Mouse (Mus musculus) erythroblast, embryonic 14.5 days (primary cell): ENCODE measurements around the gene Ldlr. TPM values are rescaled to one million over a fixed set of nuclear protein-coding genes. Genes with fewer than 3 reads are reported as not detected.

ENCODE experiments used
- H3K27me3 ChIP-seq: 2 replicates; pipeline ENCODE4 v1.6.1; 2012; ENCODE audit warnings: inconsistent platforms; ENCODE audit not compliant: control insufficient read depth
- H3K36me3 ChIP-seq: 2 replicates; pipeline ENCODE4 v1.6.1; 2012; ENCODE audit warnings: mild to moderate bottlenecking, inconsistent platforms; ENCODE audit not compliant: control insufficient read depth
- H3K4me1 ChIP-seq: 2 replicates; pipeline ENCODE4 v1.6.1; 2012; ENCODE audit warnings: inconsistent platforms; ENCODE audit not compliant: control insufficient read depth
- H3K4me3 ChIP-seq: replicated peaks from 2 replicates; pipeline ENCODE3; 2012; ENCODE audit warnings: moderate library complexity, mild to moderate bottlenecking, inconsistent platforms
- H3K9me3 ChIP-seq: 2 replicates; pipeline ENCODE4 v1.6.1; 2012; ENCODE audit warnings: low read length, inconsistent platforms, mixed read lengths; ENCODE audit not compliant: control insufficient read depth
- GATA1 ChIP-seq: IDR thresholded peaks from 2 replicates; pipeline ENCODE4 v1.6.1; 2012; ENCODE audit warnings: low read length, inconsistent platforms, mixed read lengths
- TAL1 ChIP-seq: IDR thresholded peaks from 3 replicates; pipeline ENCODE4 v1.6.1; 2012; ENCODE audit warnings: low read length, inconsistent platforms, mixed read lengths
- polyA plus RNA-seq: library from polyadenylated mRNA; stranded (reverse); fragments of >175 nt; gene quantifications from 2 replicates; pipeline ENCODE4 v1.2.3, GENCODE M21; 2012

Gene Ldlr
- polyA plus RNA-seq, 1 experiment = 0.30 TPM

- no peak overlapping the region for H3K4me3 ChIP-seq
Measured at GRCm38 (mm10) chr9:21717015-21717414, 6.3 kb upstream of the Ldlr start.

GRCm38 (mm10) chr9:21721036-21721435 is 2.2 kb upstream of the Ldlr start:
- H3K9me3 ChIP-seq = no peaks in the 10 kb centered on the region
- no peaks in the 10 kb centered on the region for H3K27me3 ChIP-seq
- peaks cover 60% of the 10 kb centered on the region for H3K4me1 ChIP-seq
- no peak for TF ChIP-seq GATA1
- no peak for TF ChIP-seq TAL1
- no peak overlapping the region for H3K4me3 ChIP-seq
- peaks cover 4% of the 10 kb centered on the region for H3K36me3 ChIP-seq

More at GRCm38 (mm10) chr9:21717015-21717414, 6.3 kb upstream of the Ldlr start:
- TF ChIP-seq GATA1 (no peak), TAL1 (no peak)
- Histone ChIP-seq H3K27me3 (no peaks in the 10 kb centered on the region), H3K9me3 (no peaks in the 10 kb centered on the region), H3K4me1 (peaks cover 41% of the 10 kb centered on the region), H3K36me3 (peaks cover 2% of the 10 kb centered on the region)

DNA sequence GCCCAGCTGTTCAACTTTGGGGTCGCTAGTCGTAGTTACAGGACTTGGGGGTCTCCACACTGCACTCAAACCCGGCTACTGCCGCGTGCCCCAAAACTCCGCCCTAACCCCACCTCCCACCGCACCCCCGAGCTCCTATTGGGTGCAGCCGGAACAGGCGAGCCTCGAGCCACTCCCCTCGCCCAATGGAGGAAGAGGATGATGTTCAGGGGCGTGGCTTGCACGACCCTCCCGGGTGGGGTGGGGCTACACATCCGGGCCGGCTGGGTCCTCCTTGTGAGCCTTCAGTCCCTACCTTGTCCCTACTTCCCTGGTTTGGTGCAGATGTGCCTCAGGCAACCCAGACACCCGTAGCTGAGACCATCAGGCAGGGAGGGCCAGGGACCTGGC is 859 bp downstream of the Ldlr start:
- no peaks in the 10 kb centered on the region for H3K9me3 ChIP-seq
- TF ChIP-seq TAL1 (no peak), GATA1 (no peak)
- peaks cover 64% of the 10 kb centered on the region for H3K4me1 ChIP-seq
- H3K4me3 ChIP-seq = peak overlapping the region; percentile 81
- peaks cover 21% of the 10 kb centered on the region for H3K36me3 ChIP-seq
- no peaks in the 10 kb centered on the region for H3K27me3 ChIP-seq

DNA sequence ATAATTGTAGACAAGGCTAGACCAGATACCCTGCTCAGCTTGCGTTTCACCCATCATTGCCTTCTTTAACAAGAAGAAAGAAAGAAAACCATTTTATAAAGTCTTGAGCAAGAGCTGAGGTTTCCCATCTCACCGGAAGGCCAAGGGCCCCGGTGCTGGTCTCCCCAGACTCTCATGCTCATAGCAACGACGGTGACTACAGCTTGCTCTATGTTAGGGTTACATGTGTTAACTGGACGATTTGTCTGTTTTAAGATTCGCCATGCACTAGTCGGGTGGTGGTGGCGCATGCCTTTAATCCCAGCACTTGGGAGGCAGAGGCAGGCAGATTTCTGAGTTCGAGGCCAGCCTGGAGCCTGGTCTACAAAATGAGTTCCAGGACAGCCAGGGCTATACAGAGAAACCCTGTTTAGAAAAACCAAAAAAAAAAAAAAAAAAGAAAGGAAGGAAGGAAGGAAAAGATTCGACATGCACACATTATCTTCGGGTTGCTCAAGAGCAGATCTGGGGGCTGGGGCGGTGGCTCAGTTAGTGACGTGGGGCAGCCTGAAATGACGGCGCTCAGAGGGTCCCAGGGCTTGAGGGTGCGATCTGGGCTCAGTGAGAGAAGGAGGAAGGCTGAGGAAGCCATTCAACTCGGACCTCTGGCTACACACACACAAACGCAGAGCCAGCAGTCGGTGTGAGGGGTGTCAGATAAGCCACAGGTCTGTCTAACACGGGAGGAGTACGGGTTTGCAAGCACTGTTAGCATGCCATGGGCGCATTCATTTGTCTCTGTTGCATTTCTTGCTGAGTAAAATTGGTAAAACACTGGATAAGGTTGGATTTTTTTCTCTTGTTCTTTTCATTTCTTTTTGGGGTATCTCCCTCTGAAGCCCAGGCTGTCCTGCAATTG is 2.2 kb downstream of the Ldlr start:
- Histone ChIP-seq H3K4me3 (peak overlapping the region; percentile 81), H3K4me1 (peaks cover 66% of the 10 kb centered on the region), H3K36me3 (peaks cover 28% of the 10 kb centered on the region), H3K27me3 (no peaks in the 10 kb centered on the region), H3K9me3 (no peaks in the 10 kb centered on the region)
- TF ChIP-seq TAL1 (no peak), GATA1 (no peak)

GRCm38 (mm10) chr9:21726218-21726975 is 3.1 kb downstream of the Ldlr start:
- H3K4me3 ChIP-seq = peak overlapping the region; percentile 53
- peaks cover 35% of the 10 kb centered on the region for H3K36me3 ChIP-seq
- H3K9me3 ChIP-seq = no peaks in the 10 kb centered on the region
- no peaks in the 10 kb centered on the region for H3K27me3 ChIP-seq
- TF ChIP-seq GATA1 = no peak
- no peak for TF ChIP-seq TAL1
- peaks cover 63% of the 10 kb centered on the region for H3K4me1 ChIP-seq

DNA sequence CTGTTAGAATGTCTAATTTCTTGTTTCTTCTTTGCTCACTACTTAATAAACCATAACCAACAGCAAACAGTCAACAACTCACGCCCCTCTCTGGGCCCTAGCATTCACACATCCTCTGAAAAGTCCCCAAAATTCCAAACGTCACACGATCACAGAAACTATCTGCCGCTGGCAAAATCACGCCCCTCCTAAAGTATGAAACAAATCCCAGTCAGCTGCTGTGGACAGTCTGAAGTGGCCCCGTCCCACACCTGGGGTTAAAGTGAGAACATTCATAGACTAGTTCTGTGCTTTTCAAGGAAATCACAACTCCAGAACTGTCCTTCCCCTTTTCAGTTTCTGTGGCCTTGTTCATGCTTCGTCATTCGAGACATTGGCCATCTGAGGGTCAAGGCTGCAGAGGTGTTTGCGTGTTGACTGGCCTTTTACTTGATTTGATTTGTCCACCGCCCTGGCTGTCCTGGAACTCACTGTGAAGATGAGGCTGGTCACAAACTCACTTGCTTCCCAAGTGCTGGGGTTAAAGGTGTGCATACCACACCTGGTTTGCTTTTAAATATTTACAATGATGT is 5.1 kb downstream of the Ldlr start:
- H3K9me3 ChIP-seq = no peaks in the 10 kb centered on the region
- H3K36me3 ChIP-seq = peaks cover 54% of the 10 kb centered on the region
- no peak overlapping the region for H3K4me3 ChIP-seq
- peaks cover 49% of the 10 kb centered on the region for H3K4me1 ChIP-seq
- TF ChIP-seq TAL1 = no peak
- TF ChIP-seq GATA1 = no peak
- no peaks in the 10 kb centered on the region for H3K27me3 ChIP-seq

DNA sequence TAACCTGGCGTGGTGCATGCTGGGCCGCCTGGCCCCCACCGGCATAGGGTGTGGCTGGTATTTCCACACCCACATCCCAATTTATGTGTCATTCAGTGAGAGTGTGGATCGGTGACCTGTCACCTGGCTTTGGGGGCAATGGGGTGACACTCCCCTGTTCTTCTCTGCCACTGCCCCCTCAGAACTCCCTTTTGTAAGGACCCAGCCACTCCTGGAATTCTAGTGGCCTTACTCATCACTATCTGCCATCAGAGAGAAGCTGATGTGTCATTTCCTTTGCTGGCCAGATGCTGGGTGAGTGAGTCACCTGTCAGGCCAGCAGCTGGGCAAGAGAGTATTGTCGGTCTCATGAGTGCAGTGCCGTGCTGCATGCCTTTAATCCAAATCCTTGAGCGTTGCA is 6.0 kb downstream of the Ldlr start:
- H3K4me1 ChIP-seq = peaks cover 39% of the 10 kb centered on the region
- H3K4me3 ChIP-seq = no peak overlapping the region
- peaks cover 64% of the 10 kb centered on the region for H3K36me3 ChIP-seq

GRCm38 (mm10) chr9:21732288-21732687 is 9.0 kb downstream of the Ldlr start:
- H3K9me3 ChIP-seq = peaks cover 9% of the 10 kb centered on the region
- no peak for TF ChIP-seq TAL1
- TF ChIP-seq GATA1 = no peak
- H3K4me1 ChIP-seq = peaks cover 17% of the 10 kb centered on the region
- no peak overlapping the region for H3K4me3 ChIP-seq
- H3K36me3 ChIP-seq = peaks cover 82% of the 10 kb centered on the region
- H3K27me3 ChIP-seq = no peaks in the 10 kb centered on the region

More for the DNA sequence above, 6.0 kb downstream of the Ldlr start:
- peaks cover 2% of the 10 kb centered on the region; the same call in 1 of the 2 replicates for H3K9me3 ChIP-seq
- no peaks in the 10 kb centered on the region for H3K27me3 ChIP-seq
- no peak for TF ChIP-seq TAL1
- TF ChIP-seq GATA1 = no peak

DNA sequence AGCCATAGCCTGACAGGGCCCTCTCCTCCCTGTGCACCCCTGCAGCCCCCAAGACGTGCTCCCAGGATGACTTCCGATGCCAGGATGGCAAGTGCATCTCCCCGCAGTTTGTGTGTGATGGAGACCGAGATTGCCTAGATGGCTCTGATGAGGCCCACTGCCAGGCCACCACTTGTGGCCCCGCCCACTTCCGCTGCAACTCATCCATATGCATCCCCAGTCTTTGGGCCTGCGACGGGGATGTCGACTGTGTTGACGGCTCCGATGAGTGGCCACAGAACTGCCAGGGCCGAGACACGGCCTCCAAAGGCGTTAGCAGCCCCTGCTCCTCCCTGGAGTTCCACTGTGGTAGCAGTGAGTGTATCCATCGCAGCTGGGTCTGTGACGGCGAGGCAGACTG is 10.2 kb downstream of the Ldlr start:
- Histone ChIP-seq H3K36me3 (peaks cover 86% of the 10 kb centered on the region), H3K4me3 (no peak overlapping the region), H3K27me3 (no peaks in the 10 kb centered on the region), H3K4me1 (peaks cover 16% of the 10 kb centered on the region), H3K9me3 (peaks cover 9% of the 10 kb centered on the region)
- TF ChIP-seq GATA1 (no peak), TAL1 (no peak)
